Mouse (Mus musculus) naive thymus-derived CD4-positive, alpha-beta T cell, adult 2 months (primary cell): ENCODE results near the gene Ppp1r7.
"Not testable (repeated sequence)": the region's sequence is repeated elsewhere in the genome, so short reads cannot be mapped to it uniquely, and the experiment has no call there.

Experiments used
- DNase-seq: peaks from one replicate; pipeline ENCODE4 v3.0.0-alpha.2; 2011; ENCODE audit warnings: low read depth

The Ppp1r7 gene

GRCm38 (mm10) chr1:93342648-93343503, at the start of gene Ppp1r7, which contains the start of gene Pask:
Gene Ppp1r7, plus strand, starts transcription at chr1:93342854.
Gene Pask, minus strand, starts transcription at chr1:93343482.
- peak; percentile 95 for DNase-seq

- not testable (repeated sequence) for DNase-seq
These were observed 48.2 kb upstream of the Ppp1r7 start for GRCm38 (mm10) chr1:93294491-93294890.

GRCm38 (mm10) chr1:93299791-93300190, 42.9 kb upstream of the Ppp1r7 start:
- DNase-seq: no peak

GRCm38 (mm10) chr1:93300578-93300977, 42.1 kb upstream of the Ppp1r7 start:
- DNase-seq: no peak

- peak; percentile 85 for DNase-seq
These were observed 36.9 kb upstream of the Ppp1r7 start, which contains the start of gene Mterf4 for GRCm38 (mm10) chr1:93305581-93306337. Gene Mterf4, minus strand, starts transcription at chr1:93305915.

GRCm38 (mm10) chr1:93323973-93324372, 18.7 kb upstream of the Ppp1r7 start:
- DNase-seq: no peak

GRCm38 (mm10) chr1:93326446-93326845, 16.2 kb upstream of the Ppp1r7 start:
- no peak for DNase-seq

- DNase-seq: no peak
These were observed 8.0 kb upstream of the Ppp1r7 start for GRCm38 (mm10) chr1:93334621-93335020.

GRCm38 (mm10) chr1:93343504-93344047, 922 bp downstream of the Ppp1r7 start:
- DNase-seq: peak; percentile 95

- no peak for DNase-seq
These were observed 4.5 kb downstream of the Ppp1r7 start for GRCm38 (mm10) chr1:93347176-93347575.

- no peak for DNase-seq
These were observed 7.0 kb downstream of the Ppp1r7 start for GRCm38 (mm10) chr1:93349701-93350100.

GRCm38 (mm10) chr1:93352724-93353123, 10.1 kb downstream of the Ppp1r7 start:
- no peak for DNase-seq

GRCm38 (mm10) chr1:93362661-93363060, 20.0 kb downstream of the Ppp1r7 start:
- DNase-seq: no peak

- no peak for DNase-seq
These were observed 23.0 kb downstream of the Ppp1r7 start for GRCm38 (mm10) chr1:93365641-93366040.

GRCm38 (mm10) chr1:93373665-93374064, 31.0 kb downstream of the Ppp1r7 start, which contains the start of gene Ano7:
Gene Ano7, plus strand, starts transcription at chr1:93373930.
- no peak for DNase-seq

GRCm38 (mm10) chr1:93377307-93377706, 34.7 kb downstream of the Ppp1r7 start:
- no peak for DNase-seq

- no peak for DNase-seq
These were observed 36.5 kb downstream of the Ppp1r7 start for GRCm38 (mm10) chr1:93379117-93379516.

GRCm38 (mm10) chr1:93387198-93387597, 44.5 kb downstream of the Ppp1r7 start:
- no peak for DNase-seq

GRCm38 (mm10) chr1:93388906-93389305, 46.3 kb downstream of the Ppp1r7 start:
- DNase-seq: no peak

- peak; percentile 21 for DNase-seq
These were observed 58.8 kb downstream of the Ppp1r7 start for GRCm38 (mm10) chr1:93401191-93402052.

- no peak for DNase-seq
These were observed 60.7 kb downstream of the Ppp1r7 start for GRCm38 (mm10) chr1:93403403-93403802.
